Mouse (Mus musculus) CD4-positive, CD25-positive, alpha-beta regulatory T cell, adult 4 months (primary cell): ENCODE measurements around the gene Bhmt2. TPM values are rescaled to one million over a fixed set of nuclear protein-coding genes. Genes with fewer than 3 reads are reported as not detected.

Source experiments
- ATAC-seq: one replicate; pipeline ENCODE4 v1.8.0; 2017
- polyA plus RNA-seq, 2 experiments: library from polyadenylated mRNA; unstranded; fragments of 100-300 nt; shearing (Covaris generic); gene quantifications; one replicate each; pipeline ENCODE4 v1.2.1; 2017

The Bhmt2 gene
- polyA plus RNA-seq, 2 experiments from 2014 or later: 0.13 TPM; not detected in 1

DNA sequence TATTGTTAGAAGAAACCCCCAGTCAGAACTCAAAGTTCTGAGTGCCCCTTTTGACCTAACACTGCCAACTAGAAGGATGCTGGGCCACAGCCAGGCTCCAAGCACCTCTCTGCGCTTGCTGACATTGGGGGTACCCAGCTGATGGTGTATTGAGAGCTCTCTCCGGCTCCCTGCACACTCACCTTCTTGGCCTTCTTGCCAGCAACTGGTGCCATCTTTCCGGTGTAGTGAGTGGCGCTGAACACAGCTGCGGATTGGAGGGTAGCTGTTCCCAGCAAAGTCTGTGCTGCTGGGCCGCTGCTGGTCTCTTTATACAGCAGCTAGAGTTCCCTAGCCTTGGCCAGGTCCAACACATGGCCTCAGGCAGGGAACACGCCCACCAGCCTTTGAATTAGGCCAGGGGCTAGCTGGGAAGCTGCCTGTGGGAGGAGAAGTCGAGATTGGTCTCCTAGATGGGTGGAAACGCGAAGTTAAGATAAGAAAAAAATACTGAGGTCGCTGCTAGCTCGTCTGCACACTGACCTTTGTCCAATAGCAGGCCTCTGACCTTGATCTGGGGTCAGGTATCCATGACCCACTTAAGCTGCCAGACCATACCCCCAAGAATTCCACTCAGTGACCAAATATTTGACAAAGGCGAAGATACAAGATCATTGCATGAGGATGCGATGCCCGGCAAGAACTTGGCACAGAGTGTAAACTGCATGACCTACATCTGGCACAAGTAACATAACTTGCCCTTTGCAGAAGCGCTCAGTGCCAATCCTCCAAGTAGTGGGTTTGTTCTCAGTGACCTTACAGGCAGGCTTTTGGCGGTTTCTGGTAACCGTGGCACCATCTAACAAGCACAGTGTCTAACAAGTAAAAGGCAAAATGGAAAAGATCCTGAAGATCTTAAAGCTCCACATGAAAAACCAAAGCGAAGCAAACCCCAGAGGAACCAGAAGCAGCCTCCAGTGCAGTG is 36.5 kb downstream of the Bhmt2 start, which contains the start of gene Bhmt:
TSS of gene Bhmt (minus strand) at position 680 of the 964 bp plus-strand sequence.
- ATAC-seq: no peak

- ATAC-seq: no peak
Observed at GRCm38 (mm10) chr13:93636561-93636960, 37.5 kb downstream of the Bhmt2 start.

DNA sequence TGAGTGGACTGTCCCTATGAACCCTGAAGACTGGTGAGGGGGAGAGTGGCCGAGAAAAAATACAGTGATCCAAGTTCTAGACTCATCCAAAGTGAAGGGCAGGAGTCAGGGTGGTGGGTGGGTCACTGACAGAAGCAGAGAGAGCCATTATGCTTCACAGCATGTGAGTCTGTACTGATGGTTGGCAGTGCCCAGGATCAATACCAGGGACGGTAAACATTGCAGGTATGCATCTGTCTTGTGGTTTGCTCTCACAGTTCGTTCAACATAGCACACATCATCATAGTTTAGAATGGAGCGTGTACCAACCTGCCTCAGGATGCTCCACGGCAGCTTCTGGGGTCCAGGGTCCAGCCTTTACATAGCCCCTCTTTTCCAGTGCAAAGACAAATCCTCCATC is 41.2 kb downstream of the Bhmt2 start:
- ATAC-seq: no peak

GRCm38 (mm10) chr13:93630941-93631705 is 43.0 kb downstream of the Bhmt2 start:
- ATAC-seq: no peak

DNA sequence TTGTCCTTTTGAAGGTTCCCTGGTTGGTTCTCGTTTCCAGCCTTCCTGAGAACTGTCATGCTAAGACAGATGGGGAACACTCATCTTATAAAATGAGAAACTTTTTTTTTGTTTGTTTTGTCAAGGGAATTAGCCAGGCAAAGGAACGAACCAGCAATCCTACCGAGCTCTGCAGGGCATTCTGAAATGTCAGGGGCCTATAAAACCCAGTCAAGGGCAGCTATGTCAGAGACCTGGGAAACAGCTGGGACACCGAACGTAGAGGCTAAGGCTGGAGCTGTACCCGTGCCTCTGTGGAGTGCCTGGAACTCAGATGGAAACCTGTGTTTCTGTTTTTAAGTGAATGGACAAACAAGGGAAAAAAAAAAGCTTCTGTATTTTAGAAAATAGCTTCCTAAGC is 45.2 kb downstream of the Bhmt2 start:
- no peak for ATAC-seq

- no peak for ATAC-seq
Observed at GRCm38 (mm10) chr13:93614361-93614948, 59.6 kb downstream of the Bhmt2 start.

DNA sequence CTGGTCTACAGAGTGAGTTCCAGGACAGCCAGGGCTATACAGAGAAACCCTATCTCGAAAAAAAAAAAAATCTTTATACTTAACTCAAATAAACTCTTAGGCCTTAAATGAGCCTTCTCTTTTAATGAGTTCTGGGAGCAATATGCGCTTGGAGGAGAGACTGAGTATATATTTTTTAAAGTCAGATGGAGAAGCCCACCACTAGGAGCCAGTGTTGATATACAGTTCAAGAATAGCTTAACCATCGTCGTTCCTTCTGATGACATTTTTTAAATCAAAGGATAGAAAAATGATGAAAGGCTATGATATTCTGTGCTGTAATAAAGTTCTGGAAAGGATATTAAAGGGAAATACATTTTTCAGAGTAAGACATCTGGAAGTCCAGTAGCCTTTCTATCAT is 60.3 kb downstream of the Bhmt2 start:
- no peak for ATAC-seq

DNA sequence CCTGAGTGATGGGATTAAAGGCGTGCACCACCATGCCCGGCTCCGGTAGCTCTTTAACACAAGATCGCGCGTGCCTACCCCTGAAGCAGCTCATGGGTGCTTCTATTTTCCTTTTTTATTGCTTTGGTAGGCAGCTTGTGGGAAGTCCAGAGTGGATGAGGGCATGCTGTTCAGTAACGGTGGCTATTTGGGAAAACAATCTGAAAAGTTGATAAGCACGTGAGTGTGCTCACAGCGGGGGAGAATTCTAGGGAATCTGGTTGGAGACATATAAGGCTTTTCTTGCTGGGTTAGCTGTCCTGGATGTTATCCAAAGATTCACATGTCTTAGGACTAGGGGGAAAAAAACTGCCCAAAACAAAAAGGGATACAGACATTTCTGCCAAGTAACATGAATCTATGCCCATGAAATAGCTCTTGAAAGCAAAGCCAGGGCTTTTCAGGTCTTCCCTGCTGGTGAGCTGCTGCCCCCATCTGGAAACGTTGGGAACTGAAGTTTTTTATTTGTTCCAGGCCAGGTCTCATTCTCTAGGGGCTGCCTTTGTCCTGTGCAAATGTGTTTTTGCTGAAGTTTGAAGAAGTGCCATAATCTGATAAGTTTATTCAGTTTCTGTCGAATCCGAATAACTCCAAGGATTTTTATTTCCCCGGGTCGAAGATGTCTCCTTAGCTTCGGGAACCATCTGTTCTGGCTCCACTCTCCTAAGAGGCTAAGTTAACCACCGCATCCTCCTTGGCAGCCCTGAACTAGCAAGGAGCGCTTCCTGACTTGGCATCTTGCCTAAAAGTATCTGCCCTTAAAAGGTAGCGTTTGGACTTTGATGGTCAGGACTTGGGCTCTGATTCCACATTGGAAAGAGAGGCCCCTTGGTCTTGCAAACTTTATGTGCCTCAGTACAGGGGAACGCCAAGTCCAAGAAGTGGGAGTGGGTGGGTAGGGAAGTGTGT is 61.2 kb downstream of the Bhmt2 start:
- peak; percentile 80 for ATAC-seq

- no peak for ATAC-seq
Observed at GRCm38 (mm10) chr13:93608476-93608875, 65.6 kb downstream of the Bhmt2 start.

DNA sequence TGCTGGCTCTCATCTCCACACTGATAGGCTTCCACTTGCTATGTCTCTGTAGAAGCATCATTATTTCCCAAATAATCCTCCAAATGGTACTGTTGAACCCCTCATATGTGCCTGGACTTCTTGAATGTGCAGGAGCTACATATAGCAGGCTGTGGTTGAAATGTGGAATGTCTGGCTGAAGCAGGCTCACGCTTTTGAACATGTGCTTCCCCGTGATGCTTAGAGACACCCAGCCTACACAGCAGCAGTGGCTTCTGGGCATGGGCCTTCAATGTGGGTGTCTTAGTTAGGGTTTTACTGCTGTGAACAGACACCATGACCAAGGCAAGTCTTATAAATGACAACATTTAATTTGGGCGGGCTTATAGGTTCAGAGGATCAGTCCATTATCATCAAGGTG is 66.4 kb downstream of the Bhmt2 start:
- ATAC-seq: no peak

DNA sequence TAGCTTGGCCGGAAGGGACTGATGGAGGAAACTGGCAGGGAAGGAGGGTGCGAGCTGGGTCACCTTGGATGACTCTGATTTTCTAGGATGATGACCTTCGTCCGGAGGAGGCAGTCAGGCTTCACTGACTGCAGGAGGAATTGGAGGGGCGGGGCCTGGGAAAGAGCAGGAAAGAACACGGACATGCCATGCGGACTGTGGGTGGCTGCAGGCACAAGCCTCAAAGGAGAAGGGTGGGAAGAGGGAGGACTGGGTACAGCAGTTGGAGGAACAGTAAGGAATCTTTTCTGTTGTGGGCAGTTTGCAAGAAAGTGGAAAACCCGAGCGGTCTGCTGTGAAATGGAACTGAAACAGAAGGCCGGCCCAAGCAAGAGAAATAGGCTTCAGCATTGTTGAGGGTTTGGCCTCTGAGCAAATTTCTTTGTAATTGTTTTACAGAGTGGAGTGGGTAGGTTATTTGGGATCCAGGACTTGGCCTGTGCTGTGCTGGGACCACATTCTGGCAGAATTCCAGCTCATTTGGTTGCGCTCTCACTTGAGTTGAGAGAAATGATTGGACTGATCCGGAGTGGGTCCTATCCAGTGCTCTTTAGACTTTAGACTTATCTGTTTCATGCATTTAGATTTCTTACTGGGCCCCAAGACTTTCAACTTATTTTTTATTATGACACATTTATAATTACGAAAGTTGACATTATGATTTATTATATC is 67.1 kb downstream of the Bhmt2 start:
- ATAC-seq: no peak

Other genes starting within 250 kb of the Bhmt2 start
- gene Jmy, start 174.5 kb downstream of the Bhmt2 start, polyA plus RNA-seq: 1 to 10 TPM; 1.4 to 2.7 TPM
- gene Bhmt, start 36.3 kb downstream of the Bhmt2 start, polyA plus RNA-seq: not detected
- gene Dmgdh, start 131 bp upstream of the Bhmt2 start, polyA plus RNA-seq: not detected
- gene Arsb, start 97.3 kb upstream of the Bhmt2 start, polyA plus RNA-seq: 1 to 10 TPM; 8.7 to 9.1 TPM